Mouse (Mus musculus) G1E (cell line): ENCODE results near the gene Gm10964.

Experiments used
- CTCF ChIP-seq: IDR thresholded peaks from 2 replicates; pipeline ENCODE4 v1.5.1; 2012; ENCODE audit warnings: low read depth, low read length, inconsistent platforms, mixed read lengths
- GATA1 ChIP-seq: IDR thresholded peaks from 2 replicates; pipeline ENCODE4 v1.6.1; 2012; ENCODE audit warnings: borderline replicate concordance, low read length, inconsistent platforms, mixed read lengths
- TAL1 ChIP-seq: conservative IDR thresholded peaks from 2 replicates; pipeline ENCODE4 v1.6.1; 2012; ENCODE audit warnings: low read depth, low read length, inconsistent platforms, mixed read lengths

- TF ChIP-seq GATA1 (no peak), CTCF (no peak), TAL1 (no peak)
Measured at GRCm38 (mm10) chr3:103779183-103779582, 40.0 kb downstream of the Gm10964 start.
